Mouse (Mus musculus): ENCODE data around the gene Drg1. TPM values are rescaled to one million over a fixed set of nuclear protein-coding genes. Genes with fewer than 3 reads are reported as not detected.
"Not testable (repeated sequence)": the region's sequence is repeated elsewhere in the genome, so short reads cannot be mapped to it uniquely, and the experiment has no call there.

Gene Drg1
- total RNA-seq, 2 experiments from 2014 or later, result 86.9 to 88.6 TPM

DNA sequence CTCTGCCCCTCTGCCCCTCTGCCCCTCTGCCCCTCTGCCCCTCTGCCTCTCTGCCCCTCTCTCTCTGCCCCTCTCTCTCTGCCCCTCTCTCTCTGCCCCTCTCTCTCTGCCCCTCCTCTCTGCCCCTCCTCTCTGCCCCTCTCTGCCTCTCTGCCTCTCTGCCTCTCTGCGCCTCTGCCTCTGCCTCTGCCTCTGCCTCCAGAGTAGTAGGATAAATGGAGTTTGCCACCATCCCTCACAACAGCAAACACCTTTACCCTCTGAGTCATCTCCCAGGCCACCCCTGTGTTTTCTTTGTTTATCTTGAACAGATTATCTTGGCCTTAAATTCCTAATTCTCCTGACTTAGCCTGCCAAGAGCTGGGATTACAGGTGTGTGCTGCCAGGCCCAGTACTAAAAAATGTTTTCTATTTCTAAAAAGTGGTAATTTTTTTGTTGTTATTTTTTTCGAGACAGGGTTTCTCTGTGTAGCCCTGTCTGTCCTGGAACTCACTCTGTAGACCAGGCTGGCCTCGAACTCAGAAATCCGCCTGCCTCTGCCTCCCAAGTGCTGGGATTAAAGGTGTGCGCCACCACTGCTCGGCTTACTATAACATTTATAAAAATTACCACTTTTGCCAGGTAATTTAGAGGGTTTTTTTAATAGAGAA, 85.6 kb downstream of the Drg1 start:
- intact Hi-C loops (cut with DNase I), result not testable (repeated sequence)

DNA sequence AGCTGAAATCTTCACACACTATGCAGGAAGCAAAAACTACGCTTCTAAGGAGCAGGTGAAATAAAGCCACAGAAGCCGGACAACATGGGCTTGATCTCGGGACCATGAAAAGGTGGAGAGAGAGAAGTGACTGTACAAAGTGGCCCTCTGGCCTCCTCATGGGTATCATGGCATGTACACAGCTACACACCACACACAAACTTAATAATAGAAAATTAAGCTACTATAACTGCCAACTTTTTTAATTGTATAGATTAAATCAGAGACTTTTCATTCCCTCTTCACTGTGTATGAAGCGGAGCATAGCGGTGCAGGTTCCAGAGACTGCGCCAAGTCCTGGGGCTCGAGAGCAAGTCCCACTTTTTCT, 86.5 kb downstream of the Drg1 start:
- intact Hi-C loops (cut with DNase I), result not testable (repeated sequence)
- DNase-seq (ENCODE audit: extremely low spot score in 1 of 2, low spot score in 2 of 2), result peak in 1 of 2 experiments; percentile 57

More for the DNA sequence above, 85.6 kb downstream of the Drg1 start:
- DNase-seq (ENCODE audit: extremely low spot score in 1 of 2, low spot score in 2 of 2), result peak in 1 of 2 experiments; percentile 40

DNA sequence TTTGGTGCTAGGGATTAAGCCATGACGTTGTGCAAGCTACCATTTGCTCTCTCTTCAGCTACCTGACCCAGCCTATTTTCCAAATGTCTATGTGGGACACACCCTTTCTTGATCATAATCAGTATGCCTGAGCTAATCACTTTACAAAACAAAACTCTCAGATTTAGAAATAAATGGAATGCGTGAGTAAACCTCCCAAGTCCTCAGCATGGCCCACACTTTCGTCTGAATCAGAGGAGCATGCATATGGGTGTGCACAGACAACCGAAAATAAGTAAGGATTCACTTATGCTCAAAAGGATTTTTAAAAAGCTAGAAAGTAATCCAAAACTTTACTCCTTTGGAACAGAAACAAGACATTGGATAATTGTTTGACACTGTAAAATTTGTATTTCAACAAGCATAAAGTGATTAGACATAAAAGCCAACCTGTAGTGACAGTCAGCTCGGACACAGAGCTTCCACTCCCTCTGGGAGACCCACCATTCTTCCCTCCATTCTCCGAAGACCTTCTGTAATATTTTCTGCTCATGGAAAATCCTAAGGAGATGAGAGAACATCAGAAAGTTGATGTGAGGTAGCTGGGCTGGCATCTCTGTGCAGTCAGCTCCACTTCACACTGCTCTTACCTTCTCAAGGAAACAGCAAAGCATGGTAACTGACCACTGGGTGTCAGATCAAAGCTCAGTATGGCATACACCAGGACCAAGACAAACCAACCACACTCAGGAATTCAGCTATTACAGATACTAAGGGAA, 87.1 kb downstream of the Drg1 start:
- DNase-seq (ENCODE audit: extremely low spot score in 1 of 2, low spot score in 2 of 2), result peak in 1 of 2 experiments; percentile 71

DNA sequence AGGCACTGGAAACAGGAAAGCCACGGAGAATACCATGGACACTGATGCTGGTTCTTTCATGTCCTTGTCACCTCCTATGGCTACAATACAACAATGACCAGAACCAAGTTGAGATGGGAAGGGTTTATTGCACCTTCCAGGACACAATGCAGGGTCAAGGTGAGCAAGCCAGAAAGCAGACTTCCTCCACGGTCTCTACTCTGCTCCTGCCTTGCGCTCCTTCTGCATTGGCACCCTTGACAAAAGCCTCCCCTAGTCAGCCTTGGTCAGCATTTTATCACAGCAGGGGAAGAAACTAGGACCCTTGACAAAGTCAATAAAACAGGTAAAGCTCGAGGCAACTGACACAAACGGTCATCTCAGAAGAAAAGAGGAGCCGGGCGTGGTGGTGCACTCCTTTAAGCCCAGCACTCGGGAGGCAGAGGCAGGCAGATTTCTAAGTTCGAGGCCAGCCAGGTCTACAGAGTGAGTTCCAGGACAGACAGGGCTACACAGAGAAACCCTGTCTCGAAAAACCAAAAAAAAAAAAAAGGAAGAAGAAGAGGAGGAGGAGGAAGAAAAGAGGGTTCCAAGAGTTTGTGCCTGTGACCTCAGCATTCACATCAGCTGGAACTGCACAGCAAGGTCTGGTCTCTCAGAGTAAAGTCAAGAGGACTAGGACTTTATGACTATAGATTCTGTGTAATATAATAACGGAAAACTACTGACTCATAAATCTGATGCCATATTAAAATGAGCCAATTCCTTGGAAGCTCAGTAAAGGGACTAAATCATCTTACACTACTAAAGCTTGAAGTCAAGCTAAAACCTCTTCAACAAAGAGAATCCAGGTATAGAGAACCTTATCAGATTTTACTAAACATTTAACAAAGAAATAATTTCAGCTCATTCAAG, 92.5 kb downstream of the Drg1 start:
- intact Hi-C loops (cut with DNase I), result not testable (repeated sequence)
- DNase-seq (ENCODE audit: extremely low spot score in 1 of 2, low spot score in 2 of 2), result peak; percentile 57 to 89

More for the DNA sequence above, 87.1 kb downstream of the Drg1 start:
- intact Hi-C loops (cut with DNase I), result not testable (repeated sequence)

DNA sequence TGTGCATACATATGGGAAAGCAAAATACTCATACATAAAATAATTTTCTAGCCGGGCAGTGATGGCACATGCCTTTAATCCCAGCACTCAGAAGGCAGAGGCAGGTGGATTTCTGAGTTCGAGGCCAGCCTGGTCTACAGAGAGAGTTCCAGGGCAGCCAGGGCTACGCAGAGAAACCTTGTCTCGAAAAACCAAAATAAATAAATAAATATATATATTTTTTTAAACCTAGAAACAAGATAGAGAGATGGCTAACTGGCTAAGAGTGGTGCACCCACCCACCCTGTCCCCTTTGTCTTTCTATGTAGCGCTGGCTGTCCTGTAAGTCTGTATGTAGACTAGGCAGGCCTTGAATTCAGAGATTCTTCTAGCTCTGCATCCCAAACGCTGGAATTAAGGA, 93.7 kb downstream of the Drg1 start:
- DNase-seq (ENCODE audit: extremely low spot score in 1 of 2, low spot score in 2 of 2); intact Hi-C loops (cut with DNase I): not testable (repeated sequence)

DNA sequence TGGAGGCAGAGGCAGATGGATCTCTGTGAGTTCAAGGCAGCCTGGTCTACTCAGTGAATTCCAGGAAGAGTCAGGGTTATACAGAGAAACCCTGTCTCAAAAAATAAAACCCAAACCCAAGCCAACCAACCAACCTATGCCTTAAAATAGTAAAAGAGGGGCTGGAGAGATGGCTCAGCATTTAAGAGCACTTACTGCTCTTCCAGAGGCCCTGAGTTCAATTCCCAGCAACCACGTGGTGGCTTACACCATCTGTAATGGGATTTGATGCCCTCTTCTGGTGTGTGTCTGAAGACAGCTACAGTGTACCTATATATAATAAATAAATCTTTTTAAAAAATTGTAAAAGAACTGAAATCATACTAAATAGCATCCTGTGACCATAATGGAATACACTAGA, 94.3 kb downstream of the Drg1 start:
- DNase-seq (ENCODE audit: extremely low spot score in 1 of 2, low spot score in 2 of 2), result peak; percentile 38 to 72
- intact Hi-C loops (cut with DNase I), result not testable (repeated sequence)

DNA sequence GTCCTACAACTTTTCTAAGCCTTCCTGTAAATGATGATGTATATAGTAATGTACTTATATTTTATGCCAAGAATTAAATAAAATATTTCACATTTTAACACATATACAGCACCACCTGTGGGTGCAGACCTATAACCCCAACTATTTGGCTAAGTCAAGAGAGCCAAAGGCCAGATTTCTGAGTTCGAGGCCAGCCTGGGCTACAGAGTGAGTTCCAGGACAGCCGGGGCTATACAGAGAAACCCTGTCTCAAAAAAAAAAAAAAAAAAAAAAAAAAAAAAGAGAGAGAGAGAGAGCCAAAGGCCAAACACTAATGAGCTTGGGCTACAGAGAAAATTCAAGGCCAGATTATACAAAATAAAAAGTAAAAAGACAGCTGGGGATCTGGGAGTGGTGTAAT, 97.2 kb downstream of the Drg1 start:
- intact Hi-C loops (cut with DNase I), result not testable (repeated sequence)
- peak in 1 of 2 experiments; percentile 56 for DNase-seq (ENCODE audit: extremely low spot score in 1 of 2, low spot score in 2 of 2)

DNA sequence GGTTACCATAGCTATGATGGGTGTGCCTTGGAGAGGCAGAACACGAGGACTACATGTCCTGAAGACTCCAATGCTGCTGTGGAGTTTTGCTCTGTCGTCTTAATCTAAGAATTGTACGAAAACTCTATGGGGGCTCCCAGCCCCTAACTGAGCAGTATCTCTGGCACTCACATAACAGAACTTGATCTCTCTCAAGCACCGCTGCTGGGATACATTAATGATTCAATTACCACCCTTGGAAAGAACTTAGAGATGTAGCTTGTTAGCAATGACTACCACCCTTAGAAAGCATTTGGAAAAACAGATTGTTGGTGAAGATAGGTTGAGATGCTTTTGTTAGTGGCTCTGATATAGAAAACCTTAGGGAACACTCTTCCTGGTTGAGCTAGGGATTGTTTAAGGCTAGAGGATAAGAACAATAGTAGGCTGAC, 98.6 kb downstream of the Drg1 start:
- DNase-seq (ENCODE audit: extremely low spot score in 1 of 2, low spot score in 2 of 2), result peak; percentile 38 to 65
- intact Hi-C loops (cut with DNase I), result not testable (repeated sequence)

DNA sequence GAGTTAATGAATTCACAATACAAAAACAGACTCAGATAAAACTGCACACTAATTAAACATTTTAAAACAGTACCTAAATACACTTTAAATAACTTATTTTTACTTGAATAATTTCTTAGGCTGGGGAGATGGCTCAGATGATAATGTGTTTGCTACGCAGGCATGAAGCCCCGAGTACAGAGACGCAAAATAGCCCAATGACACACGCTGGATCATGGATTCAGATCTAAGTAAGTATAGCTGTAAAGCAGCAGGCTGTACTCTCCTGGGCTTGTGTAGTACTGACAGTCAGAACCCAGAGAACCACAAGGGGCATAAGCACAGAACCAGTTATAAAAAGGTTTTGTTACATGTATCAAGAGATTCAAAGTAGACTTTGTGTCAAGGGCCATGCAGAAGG, 99.1 kb downstream of the Drg1 start:
- intact Hi-C loops (cut with DNase I); DNase-seq (ENCODE audit: extremely low spot score in 1 of 2, low spot score in 2 of 2): not testable (repeated sequence)

DNA sequence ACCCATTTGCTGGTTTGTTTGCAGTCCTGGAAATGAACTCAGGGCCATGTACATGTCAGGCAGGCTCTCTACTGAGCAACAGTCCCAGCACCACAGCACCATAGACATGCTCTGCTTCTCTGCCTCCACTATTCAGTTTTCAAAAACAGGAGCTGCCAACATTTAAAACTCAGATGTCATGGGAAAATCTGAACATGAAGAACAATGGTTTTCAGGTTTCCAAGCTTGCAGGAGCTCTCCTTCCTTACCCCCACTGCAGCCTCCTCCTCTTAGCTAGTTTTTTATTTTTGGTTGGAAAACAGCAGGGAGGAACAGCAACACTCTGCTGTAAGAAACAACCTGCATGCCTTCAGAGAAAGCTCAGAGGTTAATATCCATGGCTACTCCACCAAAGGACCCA, 99.9 kb downstream of the Drg1 start:
- DNase-seq (ENCODE audit: extremely low spot score in 1 of 2, low spot score in 2 of 2); intact Hi-C loops (cut with DNase I): not testable (repeated sequence)

DNA sequence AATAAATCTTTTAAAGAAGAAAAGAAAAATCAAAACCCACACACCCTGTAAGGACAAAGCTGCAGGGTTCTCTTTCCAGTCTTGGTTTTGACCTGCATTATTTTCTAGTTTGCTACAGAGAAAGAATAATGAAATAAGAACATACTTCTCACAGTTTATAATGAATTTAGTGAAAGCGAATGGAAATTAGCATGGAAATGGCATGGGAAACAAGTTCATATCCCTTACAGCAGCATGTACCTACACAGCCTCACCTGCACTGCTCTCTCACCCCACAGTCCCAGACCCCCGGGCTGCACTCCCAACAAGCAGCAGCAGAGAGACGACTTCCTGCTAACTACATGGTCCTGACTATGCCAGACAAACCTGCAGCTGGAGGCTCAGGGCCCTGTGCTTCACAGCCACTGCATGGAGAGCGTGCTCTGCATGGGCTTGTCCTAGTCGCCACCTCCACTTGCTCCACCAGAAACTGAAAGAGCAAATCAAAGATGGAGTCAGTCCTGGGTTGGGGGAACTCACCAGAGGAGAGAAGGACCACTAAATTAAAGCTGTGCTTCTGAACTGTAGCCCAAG, 100.9 kb downstream of the Drg1 start:
- intact Hi-C loops (cut with DNase I), result not testable (repeated sequence)

DNA sequence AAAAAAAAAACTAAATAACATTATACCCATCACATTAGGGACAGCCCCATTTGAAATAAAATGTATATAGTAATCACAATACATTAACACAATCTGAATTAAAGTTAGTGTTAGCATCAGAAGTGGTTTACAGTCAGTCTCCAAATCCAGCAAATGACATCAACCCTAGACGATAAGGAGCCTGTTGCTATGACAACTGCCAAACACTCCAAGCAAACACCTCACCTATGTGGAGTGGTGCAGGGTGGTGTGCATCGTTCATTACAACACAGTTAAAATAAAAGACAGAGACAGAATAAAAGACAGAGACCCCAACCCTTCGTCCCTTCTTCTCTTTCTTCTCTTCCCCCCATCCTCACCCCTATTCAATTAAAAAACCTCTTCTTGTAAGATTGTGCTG, 102.6 kb downstream of the Drg1 start:
- DNase-seq (ENCODE audit: extremely low spot score in 1 of 2, low spot score in 2 of 2); intact Hi-C loops (cut with DNase I): not testable (repeated sequence)

More for the DNA sequence above, 100.9 kb downstream of the Drg1 start:
- not testable (repeated sequence) for DNase-seq (ENCODE audit: extremely low spot score in 1 of 2, low spot score in 2 of 2)

DNA sequence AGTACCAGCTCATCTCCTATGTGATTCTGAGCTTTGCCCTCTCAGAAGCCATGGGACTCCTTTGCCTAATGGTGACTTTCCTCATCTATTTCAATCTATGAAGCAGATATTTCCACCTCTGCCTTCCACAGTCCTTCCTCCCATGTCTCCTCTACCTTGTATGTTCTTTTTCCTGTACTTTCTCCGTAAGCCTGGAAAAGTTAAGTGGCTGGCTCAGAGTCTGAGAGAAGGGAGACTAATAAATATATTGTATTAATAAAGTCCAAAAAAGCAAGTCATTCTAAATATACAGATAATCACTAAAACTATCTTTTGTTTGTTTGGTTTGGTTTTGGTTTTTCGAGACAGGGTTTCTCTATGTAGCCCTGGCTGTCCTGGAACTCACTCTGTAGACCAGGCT, 103.1 kb downstream of the Drg1 start:
- intact Hi-C loops (cut with DNase I), result not testable (repeated sequence)
- DNase-seq (ENCODE audit: extremely low spot score in 1 of 2, low spot score in 2 of 2), result peak in 1 of 2 experiments; percentile 59

DNA sequence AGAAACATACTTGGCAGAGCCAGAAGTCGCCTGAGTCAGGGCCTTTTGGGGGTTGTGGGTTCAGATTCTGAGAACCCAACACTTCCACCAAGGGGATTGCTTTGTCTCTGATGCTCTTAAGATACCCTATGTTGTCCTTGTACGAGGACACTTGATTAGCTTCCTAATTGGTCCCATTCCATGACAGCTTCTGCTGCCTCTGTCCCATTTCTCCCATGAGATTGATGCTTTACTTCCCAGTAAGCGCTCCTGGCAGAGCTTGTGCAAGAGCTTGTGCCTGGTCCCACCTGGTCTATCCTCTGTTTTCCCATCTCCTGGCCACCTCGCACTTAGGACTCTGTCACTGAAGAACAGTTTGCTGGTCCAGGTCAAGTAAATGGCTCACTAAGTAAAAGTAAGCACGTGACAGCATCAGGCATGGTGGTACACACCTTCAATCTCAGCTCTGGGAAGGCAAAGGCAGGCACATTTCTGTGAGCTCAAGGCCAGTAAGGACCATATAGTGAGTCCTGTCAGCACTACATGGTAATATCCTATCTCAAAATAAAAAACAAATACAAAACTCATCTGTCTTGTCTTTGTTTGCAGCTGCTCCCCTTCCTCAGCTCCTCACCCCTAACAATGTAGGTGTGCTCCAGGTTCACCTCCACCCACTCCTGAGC, 103.8 kb downstream of the Drg1 start:
- peak in 1 of 2 experiments; percentile 72 for DNase-seq (ENCODE audit: extremely low spot score in 1 of 2, low spot score in 2 of 2)
- intact Hi-C loops (cut with DNase I), result not testable (repeated sequence)

DNA sequence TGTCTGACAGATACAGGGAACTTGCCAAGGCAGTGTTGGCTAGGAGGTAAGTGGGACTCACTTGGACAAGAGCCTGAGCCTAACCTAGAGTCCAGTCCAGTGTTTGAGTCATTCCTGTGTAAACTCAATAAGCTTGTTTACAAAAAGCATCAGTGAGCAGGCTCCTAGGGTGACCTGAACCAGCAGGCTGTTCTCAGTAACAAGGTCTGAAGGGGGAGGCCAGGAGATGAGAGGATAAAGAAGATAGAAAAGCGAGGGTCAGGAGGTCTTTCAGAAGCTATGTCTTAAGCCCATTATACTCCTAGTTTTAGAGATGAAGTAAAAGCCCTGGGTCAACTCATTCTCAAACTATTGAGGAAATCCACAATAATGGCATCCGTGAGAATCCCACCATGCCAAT, 104.8 kb downstream of the Drg1 start:
- DNase-seq (ENCODE audit: extremely low spot score in 1 of 2, low spot score in 2 of 2), result peak in 1 of 2 experiments; percentile 75
- intact Hi-C loops (cut with DNase I), result not testable (repeated sequence)

DNA sequence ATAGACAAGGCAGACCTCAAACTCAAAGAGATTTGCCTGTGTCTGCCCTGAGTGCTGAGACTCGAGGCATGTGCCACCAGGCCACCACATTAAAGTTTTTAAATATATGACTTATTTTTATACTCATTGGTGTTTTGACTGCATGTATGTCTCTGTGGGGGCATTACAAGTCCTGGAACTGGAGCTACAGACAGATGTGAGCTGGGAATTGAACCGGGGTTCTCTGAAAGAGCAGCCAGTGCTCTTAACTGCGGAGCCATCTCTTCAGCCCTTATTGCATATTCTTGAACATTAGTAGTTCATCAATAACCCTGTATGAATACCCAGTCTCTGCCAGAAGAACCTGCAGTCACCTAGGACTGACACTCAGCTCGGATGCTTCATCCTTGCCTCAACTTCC, 107.4 kb downstream of the Drg1 start:
- DNase-seq (ENCODE audit: extremely low spot score in 1 of 2, low spot score in 2 of 2); intact Hi-C loops (cut with DNase I): not testable (repeated sequence)

DNA sequence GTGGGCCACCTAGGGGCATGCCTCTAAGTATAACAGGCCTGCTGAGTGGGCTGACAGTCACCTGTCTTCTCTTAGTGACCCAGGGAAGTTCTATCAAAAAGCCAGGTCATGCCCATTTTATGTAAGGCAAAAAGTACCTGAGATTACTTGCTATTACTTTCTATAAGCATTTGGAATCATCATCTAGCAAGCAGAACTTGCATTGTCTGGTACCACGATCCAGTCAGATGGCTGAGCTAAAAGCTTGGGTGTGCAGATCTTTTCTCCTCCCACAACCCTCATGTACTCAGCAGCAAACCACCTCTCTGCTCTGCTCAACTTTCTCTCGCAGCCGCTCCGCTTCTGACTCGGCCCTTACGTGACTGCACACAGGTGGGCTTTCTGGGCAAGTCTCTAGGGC, 108.2 kb downstream of the Drg1 start:
- not testable (repeated sequence) for DNase-seq (ENCODE audit: extremely low spot score in 1 of 2, low spot score in 2 of 2)

DNA sequence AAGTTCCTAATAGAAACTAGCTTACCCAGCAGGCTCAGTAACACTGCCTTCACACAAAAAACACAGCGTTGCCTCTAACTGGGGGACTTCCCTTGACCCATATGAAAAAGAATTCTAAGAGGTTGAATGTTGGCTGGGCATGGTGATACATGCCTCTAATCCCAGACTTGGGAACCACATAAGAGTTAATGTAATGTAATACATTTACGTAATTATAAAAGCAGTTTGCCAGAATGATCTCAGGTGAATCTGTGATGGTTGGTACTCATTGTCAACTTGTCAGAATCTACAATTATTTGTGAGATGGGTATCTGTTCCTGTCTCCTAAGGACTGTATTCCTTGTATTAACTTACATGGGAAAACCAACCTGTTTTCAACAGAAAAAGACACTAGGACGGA, 109.2 kb downstream of the Drg1 start:
- intact Hi-C loops (cut with DNase I); DNase-seq (ENCODE audit: extremely low spot score in 1 of 2, low spot score in 2 of 2): not testable (repeated sequence)

More for the DNA sequence above, 108.2 kb downstream of the Drg1 start:
- intact Hi-C loops (cut with DNase I), result not testable (repeated sequence)
